Mouse (Mus musculus) gastrocnemius, postnatal 4 days (tissue): ENCODE measurements around the gene Rpp25l. TPM values are rescaled to one million over a fixed set of nuclear protein-coding genes. Genes with fewer than 3 reads are reported as not detected.
"Not testable (repeated sequence)": the region's sequence is repeated elsewhere in the genome, so short reads cannot be mapped to it uniquely, and the experiment has no call there.

Experiments used
- DNase-seq, 2 experiments: peaks; one replicate each; pipeline ENCODE4 v3.0.0; 2021 to 2022; ENCODE audit warnings: low spot score in 2 of 2, mixed read lengths in 2 of 2
- total RNA-seq, 2 experiments: library from RNA; stranded (reverse); gene quantifications; 2 replicates each; pipeline ENCODE4 v1.2.3; 2021

Gene Rpp25l
- total RNA-seq, 2 experiments from 2014 or later, result 36.8 to 40.5 TPM

DNA sequence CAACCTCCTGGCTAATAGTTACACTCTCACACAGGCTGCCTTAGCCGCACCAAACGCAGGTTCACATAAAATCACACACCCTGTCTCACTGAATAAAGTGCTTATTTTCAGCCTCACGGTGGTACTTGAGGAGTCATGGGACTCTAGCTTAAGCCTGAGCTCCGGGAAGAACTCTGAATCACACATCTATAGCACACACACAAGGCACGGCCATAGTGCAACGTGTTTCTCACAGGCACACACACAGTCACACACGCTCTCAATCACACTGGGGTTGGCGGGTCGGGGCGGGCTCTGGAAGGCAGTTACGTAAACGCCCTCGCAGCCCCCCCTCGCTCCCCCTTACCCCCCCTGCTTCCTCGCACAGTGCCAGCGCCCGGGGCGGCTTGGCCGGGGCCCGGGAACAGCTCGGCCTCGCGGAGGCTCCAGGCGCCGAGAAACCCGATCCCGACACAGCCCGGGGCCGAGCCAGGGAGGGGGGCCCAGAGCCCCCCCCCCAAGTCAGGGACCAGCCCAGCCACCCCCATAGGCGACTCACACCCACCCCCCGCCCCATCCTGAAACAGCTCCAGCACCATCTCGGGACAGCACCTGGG is 14.8 kb downstream of the Rpp25l start:
- peak in 1 of 2 experiments; percentile 50 for DNase-seq

- DNase-seq, result peak; percentile 76 to 81
Observed at GRCm38 (mm10) chr4:41696930-41697841, 16.1 kb downstream of the Rpp25l start, which contains the start of gene Cntfr. Gene Cntfr (minus strand): TSS chr4:41697089.

DNA sequence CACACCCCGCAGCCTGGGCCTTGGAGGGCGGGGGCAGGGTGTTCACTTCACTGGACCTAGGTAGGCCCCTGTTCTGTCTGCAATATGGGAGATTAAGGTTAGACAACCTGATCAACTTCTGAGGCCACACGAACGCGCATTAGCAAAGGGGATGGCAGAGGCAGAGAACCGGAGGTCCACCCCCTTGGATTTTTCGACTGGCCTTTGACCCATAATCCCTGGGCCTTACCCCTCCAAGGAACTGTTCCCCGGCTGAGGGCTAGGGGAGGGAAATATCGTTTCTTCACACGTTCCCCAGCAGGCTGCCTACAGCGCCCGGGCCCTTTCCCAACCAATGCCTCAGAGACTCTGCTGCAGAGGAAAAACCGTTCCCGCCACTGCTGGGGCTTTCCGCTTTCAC is 16.9 kb downstream of the Rpp25l start:
- DNase-seq, result not testable (repeated sequence)

GRCm38 (mm10) chr4:41695800-41696199 is 17.5 kb downstream of the Rpp25l start:
- not testable (repeated sequence) for DNase-seq

DNA sequence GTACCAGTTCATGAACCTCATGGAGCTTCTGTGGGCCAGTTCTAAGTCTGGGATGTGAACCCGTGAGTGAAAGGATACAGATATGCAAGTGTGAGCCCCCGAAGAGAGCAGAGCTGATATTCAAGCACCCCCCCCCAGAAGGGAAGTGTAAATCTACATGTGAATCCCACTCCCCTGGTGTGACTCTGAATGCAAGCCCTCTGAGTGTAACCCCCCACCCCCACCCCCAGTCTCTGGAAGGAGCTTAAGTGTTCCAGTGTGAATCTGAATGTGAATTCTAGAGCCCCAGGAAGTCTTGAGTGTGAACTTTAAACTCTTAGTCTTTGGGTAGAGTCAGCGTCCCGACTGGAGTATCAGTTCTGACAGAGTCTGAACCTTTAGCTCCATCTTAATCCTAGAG is 19.8 kb downstream of the Rpp25l start:
- not testable (repeated sequence) for DNase-seq

- not testable (repeated sequence) for DNase-seq
Observed at GRCm38 (mm10) chr4:41690014-41690413, 23.3 kb downstream of the Rpp25l start.

GRCm38 (mm10) chr4:41688562-41688961 is 24.8 kb downstream of the Rpp25l start:
- not testable (repeated sequence) for DNase-seq

GRCm38 (mm10) chr4:41685882-41686492 is 27.3 kb downstream of the Rpp25l start:
- not testable (repeated sequence) for DNase-seq

- not testable (repeated sequence) for DNase-seq
Observed at GRCm38 (mm10) chr4:41684931-41685453, 28.3 kb downstream of the Rpp25l start.

DNA sequence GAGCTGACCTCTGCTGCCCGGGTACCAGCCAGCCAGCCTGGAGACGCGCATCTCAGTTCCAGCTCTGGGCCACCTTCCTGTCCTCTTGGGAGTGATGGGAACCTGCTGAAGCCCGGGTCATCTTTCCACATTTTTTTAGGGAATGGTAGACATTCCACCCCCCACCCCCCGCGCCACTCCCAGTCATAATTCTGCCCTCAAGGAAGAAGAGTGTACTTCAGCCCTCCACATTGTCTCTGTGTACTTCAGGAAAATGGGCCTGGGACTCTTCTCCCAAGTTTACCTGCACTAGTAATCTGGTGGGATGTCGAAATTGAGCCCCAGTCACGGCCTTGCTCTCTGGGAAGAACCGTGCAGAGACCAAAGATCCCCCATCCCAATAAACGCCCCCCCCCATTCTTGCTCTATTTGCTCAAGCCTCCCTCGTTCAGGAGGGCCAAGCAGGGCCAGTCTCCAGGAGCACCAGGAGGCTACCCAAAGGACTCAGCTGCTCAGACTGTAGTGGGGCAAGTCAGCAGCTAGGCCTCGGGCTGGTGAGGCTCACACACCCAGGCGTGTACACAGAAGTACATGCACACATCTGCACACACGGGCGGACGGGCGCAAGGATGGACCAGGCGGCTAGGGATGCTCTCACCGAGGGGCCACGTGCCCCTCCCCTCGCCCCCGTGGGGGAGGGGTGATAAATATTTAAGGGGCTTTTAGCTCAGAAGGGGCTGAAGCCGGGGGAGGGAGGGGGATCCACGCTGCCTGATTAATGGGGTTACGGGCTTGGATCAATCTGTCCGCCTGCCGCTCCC is 29.0 kb downstream of the Rpp25l start:
- DNase-seq, result not testable (repeated sequence)

GRCm38 (mm10) chr4:41683303-41683702 is 30.0 kb downstream of the Rpp25l start:
- DNase-seq, result not testable (repeated sequence)

DNA sequence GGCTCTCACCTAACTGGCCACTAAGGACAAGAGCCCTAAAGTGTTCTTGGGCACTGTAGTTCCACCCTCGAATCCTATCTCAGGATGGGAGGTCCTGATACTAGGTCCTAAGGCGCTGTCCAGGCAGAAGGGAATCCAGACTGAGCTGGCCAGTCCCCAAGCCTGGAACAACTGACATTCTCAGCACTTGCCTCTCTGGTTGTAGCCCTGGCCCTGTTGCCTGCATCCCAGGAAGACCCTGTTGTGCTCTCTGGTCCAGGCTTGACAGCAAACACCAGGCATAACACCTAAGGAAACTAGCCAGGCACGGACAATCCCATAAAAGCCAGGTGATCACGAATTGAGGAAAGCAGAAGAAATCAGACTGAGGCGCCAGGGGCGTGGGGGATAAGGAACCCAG is 30.5 kb downstream of the Rpp25l start:
- DNase-seq, result no peak

- no peak for DNase-seq
Observed at GRCm38 (mm10) chr4:41681947-41682346, 31.4 kb downstream of the Rpp25l start.

DNA sequence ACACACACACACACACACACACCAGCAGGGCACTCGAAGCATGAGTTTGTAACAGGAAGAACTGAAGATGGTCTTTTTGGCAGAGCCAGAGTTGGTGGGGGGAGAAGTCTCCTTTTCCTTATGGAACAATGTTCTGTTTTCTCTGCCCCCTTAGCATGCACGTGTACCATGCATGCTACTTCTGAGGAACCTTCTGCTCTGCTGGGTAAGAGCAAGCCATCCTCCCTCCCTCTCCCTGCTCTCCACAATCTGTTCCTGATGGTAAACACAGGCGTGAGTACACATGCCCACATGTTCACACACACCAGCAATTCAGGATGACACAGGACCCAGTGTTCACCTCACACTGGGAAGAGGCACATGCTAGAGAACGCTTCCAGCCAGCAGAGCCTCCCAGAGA is 32.2 kb downstream of the Rpp25l start:
- no peak for DNase-seq

- no peak for DNase-seq
Observed at GRCm38 (mm10) chr4:41679291-41679690, 34.0 kb downstream of the Rpp25l start.

GRCm38 (mm10) chr4:41678863-41679262 is 34.5 kb downstream of the Rpp25l start:
- no peak for DNase-seq

DNA sequence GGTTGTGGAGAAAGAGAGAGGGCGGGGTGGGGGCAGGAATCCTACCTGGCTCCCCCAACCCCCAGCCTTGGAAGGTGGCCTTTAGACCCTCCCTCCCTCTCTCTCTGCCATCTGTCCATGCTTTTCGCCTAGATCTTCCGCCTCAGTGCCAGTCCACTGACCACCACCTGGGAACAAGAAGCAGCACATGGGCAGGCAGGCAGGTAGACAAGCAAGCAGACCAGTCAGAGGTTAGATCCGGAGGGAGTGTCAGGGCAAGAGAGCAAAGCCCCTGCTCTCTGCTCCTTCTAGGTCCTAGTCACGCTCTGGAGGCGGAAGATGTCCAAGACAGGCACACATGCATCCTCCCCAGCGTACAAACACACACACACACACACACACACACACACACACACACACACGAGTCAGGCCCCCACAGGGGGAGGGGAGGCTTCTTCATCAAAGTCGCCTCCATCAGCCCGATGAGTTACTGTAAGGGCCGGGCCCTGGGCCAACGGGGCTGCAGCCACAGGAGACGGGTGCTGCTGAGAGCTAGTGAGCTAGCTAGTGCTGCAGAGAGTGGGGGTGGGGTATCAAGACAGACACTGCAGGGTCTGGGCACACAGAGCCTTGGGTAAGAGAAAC is 36.2 kb downstream of the Rpp25l start:
- peak in 1 of 2 experiments; percentile 70 for DNase-seq

DNA sequence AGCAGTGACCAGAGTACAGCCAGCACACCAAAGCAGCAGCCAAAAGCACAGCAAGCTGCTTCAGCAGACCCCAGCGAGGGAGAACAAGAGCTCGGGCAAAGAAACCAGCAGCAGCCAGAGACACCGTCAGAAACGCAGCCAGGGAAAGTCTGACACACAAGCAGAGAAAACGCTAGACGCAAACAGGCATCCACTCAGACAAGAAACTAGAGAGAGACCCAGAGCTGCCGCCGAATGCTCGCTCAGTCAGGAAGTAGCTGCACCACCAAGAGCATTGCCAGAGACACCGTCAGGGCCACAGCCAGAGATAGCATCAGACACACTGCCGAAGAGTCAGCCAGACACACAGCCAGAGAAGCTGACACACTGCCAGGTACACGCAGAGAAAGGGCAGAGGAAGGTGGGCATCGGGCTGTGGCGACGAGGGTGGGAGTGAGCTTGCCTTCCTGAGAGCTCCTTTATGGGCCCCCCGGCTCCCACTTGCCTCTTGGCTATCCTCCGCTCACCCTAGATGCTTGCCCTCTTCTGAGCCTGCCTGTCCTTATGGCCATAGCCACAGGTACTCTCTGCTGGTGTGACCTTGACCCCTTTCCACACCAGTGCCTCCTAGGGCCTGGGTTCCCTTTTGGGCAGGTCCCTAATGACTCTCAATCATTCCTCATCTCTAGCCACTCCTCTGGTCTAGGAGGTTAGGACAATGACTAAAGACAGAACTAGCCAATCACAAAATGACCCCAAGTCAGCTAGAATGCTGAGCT is 36.9 kb downstream of the Rpp25l start:
- no peak for DNase-seq

DNA sequence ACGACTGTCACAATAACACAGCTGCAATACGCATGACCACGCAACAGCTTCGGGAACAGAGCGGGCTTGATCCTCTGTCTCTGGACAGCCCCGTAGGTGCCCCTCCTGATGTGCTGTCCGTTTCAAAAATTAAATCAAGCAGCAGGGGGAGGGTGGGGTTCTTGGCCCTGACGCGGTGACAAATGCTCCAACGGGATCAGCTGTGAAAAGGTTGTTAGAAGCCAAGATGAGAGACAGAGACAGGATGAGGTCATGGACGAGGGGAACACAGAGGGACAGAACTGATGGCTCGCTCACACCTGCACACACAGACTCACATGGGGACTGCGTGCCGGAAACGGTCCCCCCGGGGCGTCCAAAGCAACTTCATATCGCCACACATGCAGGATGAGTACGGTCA is 40.1 kb downstream of the Rpp25l start:
- no peak for DNase-seq
